Mouse (Mus musculus) 416B (cell line): ENCODE data around the gene Hmgcll1.
A peak's percentile ranks its signal among the peaks of the same experiment; 100 is the strongest.

Experiments
- DNase-seq: peaks from one replicate; pipeline ENCODE4 v3.0.0; 2011; ENCODE audit warnings: low read depth

Hmgcll1 gene

GRCm38 (mm10) chr9:76014631-76015531 lies at the start of gene Hmgcll1:
Gene Hmgcll1 (plus strand): TSS chr9:76014855.
- no peak for DNase-seq

GRCm38 (mm10) chr9:75980097-75980496 lies 34.6 kb upstream of the Hmgcll1 start:
- no peak for DNase-seq

- DNase-seq: no peak
Observed at GRCm38 (mm10) chr9:75981139-75981538, 33.5 kb upstream of the Hmgcll1 start.

GRCm38 (mm10) chr9:75989491-75989890 lies 25.2 kb upstream of the Hmgcll1 start:
- no peak for DNase-seq

GRCm38 (mm10) chr9:75998791-75999350 lies 15.8 kb upstream of the Hmgcll1 start:
- DNase-seq: no peak

- DNase-seq: peak; percentile 68
Observed at GRCm38 (mm10) chr9:76000876-76001858, 13.5 kb upstream of the Hmgcll1 start.

- no peak for DNase-seq
Observed at GRCm38 (mm10) chr9:76003066-76003465, 11.6 kb upstream of the Hmgcll1 start.

- no peak for DNase-seq
Observed at GRCm38 (mm10) chr9:76003637-76004036, 11.0 kb upstream of the Hmgcll1 start.

GRCm38 (mm10) chr9:76007342-76007970 lies 7.2 kb upstream of the Hmgcll1 start:
- no peak for DNase-seq

GRCm38 (mm10) chr9:76013789-76014188 lies 866 bp upstream of the Hmgcll1 start:
- DNase-seq: no peak

- no peak for DNase-seq
Observed at GRCm38 (mm10) chr9:76015971-76016370, 1.3 kb downstream of the Hmgcll1 start.

GRCm38 (mm10) chr9:76016506-76016905 lies 1.9 kb downstream of the Hmgcll1 start:
- DNase-seq: no peak

- DNase-seq: no peak
Observed at GRCm38 (mm10) chr9:76023551-76023973, 8.9 kb downstream of the Hmgcll1 start.

- DNase-seq: peak; percentile 36
Observed at GRCm38 (mm10) chr9:76024277-76025246, 9.9 kb downstream of the Hmgcll1 start.

GRCm38 (mm10) chr9:76029471-76030199 lies 15.0 kb downstream of the Hmgcll1 start:
- no peak for DNase-seq

- DNase-seq: no peak
Observed at GRCm38 (mm10) chr9:76035058-76035457, 20.4 kb downstream of the Hmgcll1 start.

GRCm38 (mm10) chr9:76038327-76039103 lies 23.9 kb downstream of the Hmgcll1 start:
- no peak for DNase-seq

GRCm38 (mm10) chr9:76039711-76040110 lies 25.1 kb downstream of the Hmgcll1 start:
- no peak for DNase-seq

- DNase-seq: no peak
Observed at GRCm38 (mm10) chr9:76043341-76043740, 28.7 kb downstream of the Hmgcll1 start.
